Mouse (Mus musculus): ENCODE measurements around the gene Sesn2. TPM values are rescaled to one million over a fixed set of nuclear protein-coding genes. Genes with fewer than 3 reads are reported as not detected.
A peak's percentile ranks its signal among the peaks of the same experiment; 100 is the strongest.
"Not testable (repeated sequence)": the region's sequence is repeated elsewhere in the genome, so short reads cannot be mapped to it uniquely, and the experiment has no call there.

Sesn2 gene
- polyA plus RNA-seq, 3 experiments from 2014 or later = 0.56 to 4.6 (median 1.9) TPM

- ATAC-seq = no peak
Observed at GRCm38 (mm10) chr4:132513395-132514273, 3.3 kb upstream of the Sesn2 start.

- no peak for ATAC-seq
Observed at GRCm38 (mm10) chr4:132512080-132512479, 1.8 kb upstream of the Sesn2 start.

- ATAC-seq = peak; percentile 8
Observed at GRCm38 (mm10) chr4:132509621-132510296, 542 bp downstream of the Sesn2 start.

GRCm38 (mm10) chr4:132507210-132507609 is 3.1 kb downstream of the Sesn2 start:
- no peak for ATAC-seq

GRCm38 (mm10) chr4:132506250-132506649 is 4.1 kb downstream of the Sesn2 start:
- no peak for ATAC-seq

GRCm38 (mm10) chr4:132505800-132506199 is 4.5 kb downstream of the Sesn2 start:
- no peak for ATAC-seq

GRCm38 (mm10) chr4:132505034-132505738 is 5.1 kb downstream of the Sesn2 start:
- ATAC-seq = no peak

- ATAC-seq = no peak
Observed at GRCm38 (mm10) chr4:132503344-132503743, 7.0 kb downstream of the Sesn2 start.

GRCm38 (mm10) chr4:132501639-132502038 is 8.7 kb downstream of the Sesn2 start:
- no peak for ATAC-seq

GRCm38 (mm10) chr4:132494271-132494918 is 15.9 kb downstream of the Sesn2 start:
- no peak for ATAC-seq

GRCm38 (mm10) chr4:132492178-132493060 is 17.9 kb downstream of the Sesn2 start:
- no peak for ATAC-seq

GRCm38 (mm10) chr4:132491748-132492147 is 18.6 kb downstream of the Sesn2 start:
- ATAC-seq = no peak

GRCm38 (mm10) chr4:132491057-132491456 is 19.2 kb downstream of the Sesn2 start:
- ATAC-seq = no peak

- no peak for ATAC-seq
Observed at GRCm38 (mm10) chr4:132490273-132491010, 19.9 kb downstream of the Sesn2 start.

- ATAC-seq = no peak
Observed at GRCm38 (mm10) chr4:132488976-132489375, 21.3 kb downstream of the Sesn2 start.

GRCm38 (mm10) chr4:132488521-132488920 is 21.8 kb downstream of the Sesn2 start:
- no peak for ATAC-seq

GRCm38 (mm10) chr4:132484820-132485219 is 25.5 kb downstream of the Sesn2 start:
- no peak for ATAC-seq

GRCm38 (mm10) chr4:132484231-132484630 is 26.1 kb downstream of the Sesn2 start:
- no peak for ATAC-seq

GRCm38 (mm10) chr4:132482956-132483608 is 27.2 kb downstream of the Sesn2 start:
- no peak for ATAC-seq

- ATAC-seq = not testable (repeated sequence)
Observed at GRCm38 (mm10) chr4:132482104-132482503, 28.2 kb downstream of the Sesn2 start.
